Mouse (Mus musculus): Measurements from ENCODE around the gene Ccdc124.

GRCm38 (mm10) chr8:70864712-70865221 lies 9.0 kb downstream of the Ccdc124 start:
- no peak for TF ChIP-seq POLR2A (IDR thresholded peaks at IDR 0.05; ENCODE audit: borderline replicate concordance, extremely low read depth, low read depth, low read length)
- no peak for TF ChIP-seq CTCF (IDR thresholded peaks at IDR 0.05; ENCODE audit: insufficient read depth, low read length)

Measured in lung, adult 2 months (tissue).